Mouse (Mus musculus) heart, postnatal 0 days (tissue): ENCODE measurements around the gene Plcl1.

Experiments used
- CTCF ChIP-seq: IDR thresholded peaks from 2 replicates; pipeline ENCODE4 v1.5.1; 2016; ENCODE audit warnings: antibody characterized with exemption, control low read depth, low read depth
- EP300 ChIP-seq: IDR thresholded peaks from 2 replicates; pipeline ENCODE4 v1.6.1; 2016; ENCODE audit warnings: antibody characterized with exemption, low read depth

DNA sequence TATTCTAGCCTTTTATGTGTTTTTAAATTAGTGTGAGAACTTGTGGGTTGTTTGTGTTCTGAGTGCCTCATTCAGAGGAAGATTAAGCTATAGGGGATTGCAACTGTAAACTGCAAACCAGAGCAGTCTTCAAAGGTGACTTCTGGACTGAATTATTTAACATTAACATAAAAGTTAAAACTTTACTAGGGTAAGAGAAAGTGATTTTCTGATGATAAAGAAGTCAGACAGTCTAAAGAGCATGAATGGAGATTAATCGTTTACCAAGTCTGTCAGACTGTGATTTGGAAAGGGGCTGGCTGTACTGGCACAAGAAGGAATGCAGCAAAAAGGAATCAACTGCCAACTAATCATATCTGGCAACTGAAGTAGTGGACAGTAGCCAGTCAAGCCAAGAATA is 301.2 kb downstream of the Plcl1 start:
- no peak for TF ChIP-seq CTCF
- TF ChIP-seq EP300: no peak
